Mouse (Mus musculus) cerebellum, adult 8-10 months (tissue): ENCODE results near the gene Fnbp1.
"Not testable (repeated sequence)": the region's sequence is repeated elsewhere in the genome, so short reads cannot be mapped to it uniquely, and the experiment has no call there.

Experiments
- DNase-seq: peaks from one replicate; pipeline ENCODE4 v3.0.0; 2022

Gene Fnbp1

DNA sequence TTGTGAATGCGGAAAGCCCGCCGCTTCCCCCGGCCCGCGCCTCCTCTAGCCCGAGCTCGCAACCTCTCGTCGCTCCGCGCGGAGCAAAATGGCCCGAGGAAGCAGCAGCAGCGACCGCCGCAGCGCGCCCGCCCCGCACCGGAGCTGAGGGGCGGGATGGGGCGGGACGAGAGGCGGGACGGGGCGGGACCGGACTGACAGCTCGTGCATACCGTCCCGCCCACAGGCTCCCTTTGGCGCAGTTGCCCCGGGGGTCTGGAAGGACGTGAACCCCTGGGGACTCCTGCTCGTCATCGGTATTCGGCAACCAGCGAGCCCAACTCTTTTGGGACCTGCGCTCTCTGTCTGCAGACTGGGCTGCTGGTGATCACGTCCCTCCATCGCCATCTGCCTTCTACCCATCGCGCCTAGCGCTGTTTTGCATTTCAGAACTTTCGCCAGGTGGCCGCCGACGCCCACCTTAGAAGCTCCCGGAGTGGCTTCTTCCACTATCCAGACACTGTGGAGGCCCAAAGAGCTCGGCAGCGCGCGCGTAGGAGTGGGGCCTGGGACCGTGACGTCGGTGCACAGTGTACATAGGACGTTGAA lies at the start of gene Fnbp1:
Gene Fnbp1, minus strand, starts transcription at position 142 of the 588 bp plus-strand sequence.
- DNase-seq: peak; percentile 84

DNA sequence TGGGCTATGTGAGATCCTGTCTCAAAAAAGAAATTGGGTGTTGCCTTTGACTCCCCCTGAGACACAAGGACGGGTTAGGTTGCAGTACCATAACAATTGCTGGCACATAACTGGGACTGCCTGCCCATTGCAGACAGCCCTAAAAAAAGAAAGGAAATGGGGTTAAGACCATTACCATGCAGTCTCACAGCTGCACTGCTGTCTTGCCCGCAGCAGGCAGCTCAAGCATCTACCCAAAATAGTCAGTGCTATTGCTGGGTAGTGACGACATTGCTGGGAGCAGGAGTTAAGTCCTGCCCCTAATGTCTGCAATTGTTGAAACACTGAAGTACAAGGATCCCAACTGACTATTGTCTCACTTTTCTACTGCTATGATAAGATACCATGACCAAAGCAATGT lies 47.8 kb upstream of the Fnbp1 start:
- no peak for DNase-seq

- DNase-seq: no peak
These were observed 46.9 kb upstream of the Fnbp1 start for GRCm38 (mm10) chr2:31188691-31189090.

- DNase-seq: no peak
These were observed 42.0 kb upstream of the Fnbp1 start for GRCm38 (mm10) chr2:31183830-31184229.

DNA sequence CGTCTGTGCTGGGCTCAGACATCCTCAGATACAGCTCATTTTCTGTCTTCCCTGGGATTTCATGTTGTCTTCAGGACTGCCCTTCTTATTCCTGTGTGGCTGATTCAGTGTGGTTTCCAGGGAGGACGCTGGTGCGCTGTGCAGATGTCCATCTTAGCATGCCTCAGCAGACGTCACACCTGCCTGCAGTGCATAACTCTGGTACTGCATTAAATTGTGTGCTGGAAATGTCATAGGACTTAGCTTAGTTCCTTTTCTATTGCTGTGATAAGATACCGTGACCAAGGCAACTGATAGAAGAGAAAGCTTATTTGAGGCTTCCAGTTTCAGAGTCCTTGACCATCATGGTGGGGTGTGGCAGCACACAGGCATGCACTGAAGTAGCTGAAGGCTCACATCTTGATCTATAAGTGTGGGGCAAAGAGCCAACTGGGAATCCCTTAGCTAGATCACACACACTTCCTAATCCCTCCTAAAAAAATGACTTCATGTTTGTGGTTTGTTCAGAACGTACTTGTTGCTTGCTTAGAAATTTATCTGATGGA lies 41.0 kb upstream of the Fnbp1 start:
- no peak for DNase-seq

GRCm38 (mm10) chr2:31180081-31180551 lies 38.3 kb upstream of the Fnbp1 start:
- DNase-seq: no peak

GRCm38 (mm10) chr2:31179471-31179870 lies 37.7 kb upstream of the Fnbp1 start:
- no peak for DNase-seq

DNA sequence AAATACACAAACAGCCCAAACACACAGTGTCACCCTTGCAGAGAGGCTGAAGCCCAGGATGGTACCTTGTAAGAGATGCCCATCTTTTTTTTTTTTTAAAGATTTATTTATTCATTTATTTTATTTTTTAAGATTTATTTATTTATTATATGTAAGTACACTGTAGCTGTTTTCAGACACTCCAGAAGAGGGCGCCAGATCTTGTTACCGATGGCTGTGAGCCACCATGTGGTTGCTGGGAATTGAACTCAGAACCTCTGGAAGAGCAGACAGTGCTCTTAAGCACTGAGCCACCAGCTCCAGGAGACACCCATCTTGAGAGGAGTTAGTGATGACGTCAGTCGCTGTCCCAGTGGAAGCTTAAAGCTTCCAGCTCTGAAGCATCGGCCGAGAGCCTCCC lies 36.8 kb upstream of the Fnbp1 start:
- DNase-seq: not testable (repeated sequence)

GRCm38 (mm10) chr2:31173290-31173689 lies 31.5 kb upstream of the Fnbp1 start:
- DNase-seq: no peak

DNA sequence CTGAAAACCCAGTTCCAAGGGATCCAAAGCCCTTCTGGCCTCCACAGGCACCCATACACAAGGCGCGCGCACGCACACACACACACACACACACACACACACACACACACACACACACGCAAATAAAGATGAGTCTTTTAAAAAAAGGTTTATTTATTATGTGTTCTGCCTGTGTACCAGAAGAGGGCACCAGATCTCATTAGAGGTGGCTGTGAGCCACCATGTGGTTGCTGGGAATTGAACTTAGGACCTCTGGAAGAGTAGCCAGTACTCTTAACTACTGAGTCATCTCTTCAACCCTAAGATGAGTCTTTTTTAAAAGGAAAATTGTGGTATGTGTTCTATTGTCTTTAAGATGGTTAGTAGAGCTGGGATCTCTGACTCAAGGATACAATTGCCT lies 30.7 kb upstream of the Fnbp1 start:
- no peak for DNase-seq

- DNase-seq: no peak
These were observed 30.2 kb upstream of the Fnbp1 start for GRCm38 (mm10) chr2:31172001-31172400.

- no peak for DNase-seq
These were observed 28.4 kb upstream of the Fnbp1 start for GRCm38 (mm10) chr2:31170164-31170563.

- DNase-seq: no peak
These were observed 27.2 kb upstream of the Fnbp1 start for GRCm38 (mm10) chr2:31169001-31169400.

DNA sequence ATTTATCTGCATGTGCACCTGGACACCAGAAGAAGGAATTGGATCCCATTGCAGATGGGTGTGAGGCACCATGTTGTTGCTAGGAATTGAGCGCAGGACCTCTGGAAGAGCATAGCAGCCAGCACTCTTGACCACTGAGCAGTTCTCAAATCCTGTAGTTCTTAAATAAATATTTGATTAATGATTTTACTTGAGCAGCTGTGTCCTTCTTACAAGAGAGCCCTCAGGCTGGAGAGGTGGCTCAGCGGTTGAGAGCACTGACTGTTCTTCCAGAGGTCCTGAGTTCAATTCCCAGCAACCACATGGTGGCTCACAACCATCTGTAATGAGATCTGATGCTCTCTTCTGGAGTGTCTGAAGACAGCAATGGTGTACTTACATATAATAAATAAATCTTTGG lies 25.8 kb upstream of the Fnbp1 start:
- not testable (repeated sequence) for DNase-seq

DNA sequence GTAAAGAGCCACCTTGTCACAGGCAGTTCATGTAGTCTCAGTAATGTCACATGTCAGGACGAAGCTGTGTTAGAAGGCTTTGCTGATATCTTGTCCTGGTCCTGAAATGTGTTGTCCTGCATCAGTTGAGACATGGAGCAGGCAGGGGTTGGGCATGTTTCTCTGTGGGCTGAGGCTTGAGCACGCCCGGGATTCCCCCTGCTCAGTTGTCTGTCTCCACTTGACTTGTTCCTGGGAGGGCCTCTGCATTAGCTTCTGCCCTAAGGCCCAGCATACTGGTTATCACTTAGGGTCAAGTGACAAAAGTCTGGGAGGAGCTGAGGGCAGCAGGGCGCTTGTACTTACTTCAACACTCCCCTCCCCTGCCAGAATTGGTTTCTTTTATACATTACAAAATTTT lies 23.7 kb upstream of the Fnbp1 start:
- no peak for DNase-seq

- DNase-seq: no peak
These were observed 23.1 kb upstream of the Fnbp1 start for GRCm38 (mm10) chr2:31164841-31165455.

DNA sequence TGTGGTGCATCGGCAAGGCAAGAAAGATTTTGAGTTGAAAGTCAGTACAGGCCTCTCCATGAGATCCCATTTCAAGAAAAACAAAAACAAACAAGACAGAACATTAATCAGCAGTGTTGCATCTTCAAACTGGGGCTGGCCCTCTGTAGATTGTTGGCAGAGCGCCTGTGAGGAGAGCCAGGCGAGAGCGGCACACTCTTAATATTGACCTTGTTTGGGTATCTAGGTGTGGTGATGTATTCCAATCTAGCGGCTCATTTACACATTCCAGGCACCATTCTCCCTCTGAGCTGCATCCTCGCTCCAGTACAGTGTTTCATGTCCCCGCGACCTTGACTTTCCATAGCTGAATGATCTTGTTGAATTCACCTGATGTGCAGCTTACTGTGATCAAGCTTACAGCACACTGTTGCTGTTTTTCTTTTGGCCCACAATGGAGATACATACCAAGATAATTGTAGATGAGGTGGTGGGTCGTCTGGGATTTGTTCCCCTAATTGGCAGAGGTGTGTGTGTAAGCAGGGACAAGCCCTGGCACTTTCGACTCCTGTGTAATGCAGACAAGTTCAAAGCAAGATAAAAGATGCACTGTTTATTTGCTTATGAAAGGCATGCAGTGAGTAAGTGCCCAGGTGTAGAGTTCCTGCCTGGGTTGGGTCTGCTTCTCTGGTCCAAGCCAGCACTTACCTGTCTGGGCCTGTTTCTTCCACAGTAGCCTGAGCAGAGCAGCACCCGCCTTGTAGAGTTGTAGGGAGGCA lies 21.7 kb upstream of the Fnbp1 start:
- no peak for DNase-seq

DNA sequence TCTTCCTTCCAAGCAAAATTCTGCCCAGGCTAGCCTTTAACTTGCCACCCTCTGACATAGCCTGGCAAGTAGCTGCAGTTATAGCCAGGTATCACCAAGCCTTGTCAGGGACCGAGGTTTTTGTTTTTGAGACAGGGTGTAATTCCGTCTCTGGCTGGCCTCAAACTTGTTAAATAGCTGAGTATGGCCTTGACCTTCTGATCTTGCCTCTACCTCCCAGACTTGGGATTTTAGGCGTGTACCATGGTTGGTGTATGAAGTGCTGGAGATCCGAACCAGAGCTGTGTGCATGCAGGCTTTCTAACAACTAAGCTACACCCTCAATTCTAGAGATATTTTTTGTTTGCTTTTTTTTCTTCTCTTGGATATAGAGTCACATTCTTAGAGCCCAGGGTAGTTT lies 19.8 kb upstream of the Fnbp1 start:
- no peak for DNase-seq

DNA sequence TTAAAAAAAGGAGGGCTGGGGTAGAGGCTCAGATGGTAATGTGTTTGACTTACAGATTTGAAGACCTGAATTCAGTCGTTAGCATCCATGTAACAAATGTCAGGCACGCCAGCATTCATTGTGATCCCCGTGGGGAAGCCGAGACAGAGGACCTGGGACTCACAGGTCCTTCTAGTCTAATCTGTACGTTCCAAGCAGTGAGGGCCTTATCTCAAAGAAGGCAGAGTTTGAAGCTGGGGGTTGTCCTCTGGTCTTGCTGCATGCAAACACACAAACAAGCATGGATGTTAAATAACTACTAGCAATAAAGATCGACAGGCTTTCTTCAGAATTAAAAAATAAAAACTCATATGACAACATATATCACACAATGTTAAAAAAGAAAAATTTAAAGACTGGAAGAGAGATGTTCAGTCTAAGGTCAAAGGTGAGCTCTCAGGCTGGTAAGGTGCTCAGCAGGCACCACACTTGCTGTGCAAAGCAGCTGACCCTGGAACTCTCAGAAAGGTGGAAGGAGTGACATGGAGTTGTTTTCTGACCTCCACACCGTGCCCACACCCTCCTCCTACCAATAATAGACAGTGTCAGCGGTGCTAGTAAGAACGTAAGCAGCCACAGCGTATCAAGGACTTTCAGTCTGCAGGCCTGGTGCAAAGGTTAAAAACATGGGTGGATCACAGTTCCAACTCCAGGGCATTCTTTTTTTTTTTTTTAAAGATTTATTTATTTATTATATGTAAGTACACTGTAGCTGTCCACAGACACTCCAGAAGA lies 18.5 kb upstream of the Fnbp1 start:
- DNase-seq: no peak

DNA sequence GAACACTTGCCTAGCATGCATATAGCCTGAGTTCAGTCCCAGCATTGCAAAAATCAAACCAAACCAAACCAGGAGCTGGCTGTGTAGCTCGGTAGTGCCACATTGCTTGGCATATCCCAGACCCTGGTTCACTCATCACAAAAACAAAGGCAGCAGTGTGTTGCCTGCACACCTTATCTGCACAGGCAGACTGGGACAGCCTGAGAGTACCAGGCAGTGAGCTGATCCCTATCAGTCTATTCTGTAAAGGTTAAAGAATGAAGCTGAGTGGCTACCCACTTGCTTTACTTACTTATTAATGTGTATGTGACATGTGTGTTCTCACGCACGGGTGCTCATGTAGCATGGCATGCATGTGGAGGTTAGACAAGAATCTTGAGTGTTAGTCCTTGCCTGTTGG lies 15.0 kb upstream of the Fnbp1 start:
- no peak for DNase-seq

DNA sequence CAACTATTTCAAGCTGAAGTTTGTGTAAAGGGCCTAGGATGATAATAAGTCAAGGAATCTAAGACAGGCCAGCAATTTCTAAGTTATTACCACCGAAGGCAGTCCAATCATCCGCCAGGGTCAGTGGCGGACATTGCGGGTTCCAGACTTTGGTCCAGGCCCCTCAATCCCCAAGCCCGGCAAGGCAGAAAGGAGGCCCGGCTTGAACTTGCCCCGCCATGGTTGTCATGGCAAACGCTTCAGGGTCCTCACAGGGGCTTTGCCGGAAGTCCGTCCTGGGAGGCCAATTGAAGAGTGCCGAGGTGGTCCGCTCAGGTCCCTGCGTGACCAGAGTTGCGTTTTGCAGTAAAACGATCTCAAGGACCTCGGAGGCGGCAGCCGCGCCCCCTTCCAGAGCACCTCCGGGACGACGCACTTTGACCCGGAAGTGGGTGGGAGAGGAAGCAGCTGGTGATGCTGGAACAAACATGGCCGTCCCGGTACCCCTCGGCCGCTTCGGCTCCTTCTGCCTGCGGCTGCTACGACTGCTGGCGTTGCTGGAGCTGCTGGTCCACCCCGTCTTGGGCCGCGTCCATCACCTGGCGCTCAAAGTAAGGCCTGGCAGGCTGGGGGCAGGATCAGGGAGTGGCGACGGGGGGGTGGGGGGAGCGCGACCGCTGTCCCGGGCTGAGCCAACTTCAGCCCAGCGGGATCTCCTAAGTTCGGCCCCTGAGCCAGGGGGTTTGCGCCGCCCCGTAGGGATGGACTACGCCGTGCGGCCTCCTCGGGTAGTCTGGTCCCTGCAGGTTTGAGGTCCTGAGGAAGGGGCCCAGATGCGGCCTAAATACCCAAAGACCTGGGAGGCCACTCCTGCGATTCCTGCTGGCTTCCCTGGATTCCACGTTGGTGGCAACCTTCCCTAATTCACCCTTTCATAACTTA lies 10.3 kb upstream of the Fnbp1 start, which contains the start of gene Gpr107:
Gene Gpr107, plus strand, starts transcription at position 425 of the 921 bp plus-strand sequence.
- peak; percentile 68 for DNase-seq

DNA sequence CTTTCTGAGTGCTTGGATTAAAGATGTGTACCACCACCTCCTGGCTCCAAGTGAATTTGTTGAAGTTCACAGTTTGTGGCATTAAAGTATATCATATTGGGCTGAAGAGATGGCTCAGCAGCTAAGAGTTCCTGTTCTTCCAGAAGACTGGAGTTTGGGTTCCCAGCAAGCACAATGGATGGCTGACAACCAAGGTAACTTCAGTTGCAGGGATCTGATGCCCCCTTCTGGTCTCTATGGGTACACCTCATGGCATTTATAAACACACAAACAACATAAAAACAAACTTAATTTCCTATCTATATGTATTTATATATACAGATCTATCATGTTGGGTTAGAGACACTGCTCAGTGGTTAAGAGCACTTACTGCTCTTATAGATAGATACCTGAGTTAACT lies 9.0 kb upstream of the Fnbp1 start:
- no peak for DNase-seq
